Mouse (Mus musculus) splenic B cell, adult 2 months (primary cell): ENCODE results near the gene Cops9.

Experiments used
- DNase-seq: peaks from one replicate; pipeline ENCODE4 v3.0.0-alpha.2; 2011; ENCODE audit warnings: low read depth, low spot score
- H3K27me3 ChIP-seq: 2 replicates; pipeline ENCODE4 v1.6.1; 2012; ENCODE audit warnings: mild to moderate bottlenecking, low read length, moderate library complexity, mixed read lengths; ENCODE audit not compliant: control insufficient read depth, poor library complexity, insufficient read depth, severe bottlenecking
- H3K36me3 ChIP-seq: 2 replicates; pipeline ENCODE4 v1.6.1; 2012; ENCODE audit warnings: mild to moderate bottlenecking, low read length, moderate library complexity, mixed read lengths; ENCODE audit not compliant: control insufficient read depth, poor library complexity, insufficient read depth, severe bottlenecking

The Cops9 gene

GRCm38 (mm10) chr1:92636015-92636414 is 5.8 kb downstream of the Cops9 start:
- DNase-seq: no peak
- Histone ChIP-seq H3K36me3 (peaks cover 6% of the 10 kb centered on the region), H3K27me3 (no peaks in the 10 kb centered on the region)

GRCm38 (mm10) chr1:92634976-92635599 is 6.7 kb downstream of the Cops9 start:
- DNase-seq: no peak
- peaks cover 6% of the 10 kb centered on the region for H3K36me3 ChIP-seq

GRCm38 (mm10) chr1:92634569-92634968 is 7.2 kb downstream of the Cops9 start:
- H3K36me3 ChIP-seq: peaks cover 6% of the 10 kb centered on the region

More at GRCm38 (mm10) chr1:92634976-92635599, 6.7 kb downstream of the Cops9 start:
- no peaks in the 10 kb centered on the region for H3K27me3 ChIP-seq

GRCm38 (mm10) chr1:92633726-92634125 is 8.1 kb downstream of the Cops9 start:
- H3K36me3 ChIP-seq: peaks cover 3% of the 10 kb centered on the region
- no peaks in the 10 kb centered on the region for H3K27me3 ChIP-seq
- DNase-seq: no peak

More at GRCm38 (mm10) chr1:92634569-92634968, 7.2 kb downstream of the Cops9 start:
- no peak for DNase-seq
- H3K27me3 ChIP-seq: no peaks in the 10 kb centered on the region

GRCm38 (mm10) chr1:92632948-92633347 is 8.8 kb downstream of the Cops9 start:
- no peak for DNase-seq
- Histone ChIP-seq H3K36me3 (peaks cover 3% of the 10 kb centered on the region), H3K27me3 (no peaks in the 10 kb centered on the region)

- H3K36me3 ChIP-seq: peaks cover 1% of the 10 kb centered on the region; the same call in 1 of the 2 replicates
- DNase-seq: no peak
- no peaks in the 10 kb centered on the region for H3K27me3 ChIP-seq
These were observed 9.6 kb downstream of the Cops9 start for GRCm38 (mm10) chr1:92632196-92632595.

GRCm38 (mm10) chr1:92628227-92628626 is 13.6 kb downstream of the Cops9 start:
- Histone ChIP-seq H3K27me3 (no peaks in the 10 kb centered on the region), H3K36me3 (no peaks in the 10 kb centered on the region)
- DNase-seq: no peak

- no peak for DNase-seq
- Histone ChIP-seq H3K27me3 (no peaks in the 10 kb centered on the region), H3K36me3 (no peaks in the 10 kb centered on the region)
These were observed 23.4 kb downstream of the Cops9 start for GRCm38 (mm10) chr1:92618360-92618759.

GRCm38 (mm10) chr1:92617488-92617887 is 24.3 kb downstream of the Cops9 start, which contains the start of gene Olfr12:
TSS of gene Olfr12 (plus strand) at chr1:92617788.
- Histone ChIP-seq H3K27me3 (no peaks in the 10 kb centered on the region), H3K36me3 (no peaks in the 10 kb centered on the region)
- DNase-seq: no peak

- Histone ChIP-seq H3K27me3 (no peaks in the 10 kb centered on the region), H3K36me3 (no peaks in the 10 kb centered on the region)
- DNase-seq: no peak
These were observed 25.7 kb downstream of the Cops9 start for GRCm38 (mm10) chr1:92616046-92616445.

- peak; percentile 4 for DNase-seq
These were observed 27.3 kb downstream of the Cops9 start for GRCm38 (mm10) chr1:92614516-92614915.

GRCm38 (mm10) chr1:92613175-92613574 is 28.6 kb downstream of the Cops9 start:
- Histone ChIP-seq H3K27me3 (no peaks in the 10 kb centered on the region), H3K36me3 (no peaks in the 10 kb centered on the region)
- DNase-seq: no peak

More at GRCm38 (mm10) chr1:92614516-92614915, 27.3 kb downstream of the Cops9 start:
- no peaks in the 10 kb centered on the region for H3K27me3 ChIP-seq
- H3K36me3 ChIP-seq: no peaks in the 10 kb centered on the region

GRCm38 (mm10) chr1:92611008-92611407 is 30.8 kb downstream of the Cops9 start:
- peak; percentile 70 for DNase-seq
- Histone ChIP-seq H3K36me3 (no peaks in the 10 kb centered on the region), H3K27me3 (no peaks in the 10 kb centered on the region)

GRCm38 (mm10) chr1:92607711-92608110 is 34.1 kb downstream of the Cops9 start:
- H3K36me3 ChIP-seq: no peaks in the 10 kb centered on the region
- no peak for DNase-seq

GRCm38 (mm10) chr1:92605482-92605881 is 36.3 kb downstream of the Cops9 start, which contains the start of gene Olfr1410:
TSS of gene Olfr1410 (plus strand) at chr1:92605782.
- Histone ChIP-seq H3K27me3 (no peaks in the 10 kb centered on the region), H3K36me3 (no peaks in the 10 kb centered on the region)
- DNase-seq: no peak

More at GRCm38 (mm10) chr1:92607711-92608110, 34.1 kb downstream of the Cops9 start:
- no peaks in the 10 kb centered on the region for H3K27me3 ChIP-seq

- Histone ChIP-seq H3K27me3 (no peaks in the 10 kb centered on the region), H3K36me3 (no peaks in the 10 kb centered on the region)
- no peak for DNase-seq
These were observed 45.8 kb downstream of the Cops9 start for GRCm38 (mm10) chr1:92596019-92596418.
